Mouse (Mus musculus) skeletal muscle tissue, adult 2 months (tissue): ENCODE measurements around the gene Dennd2a.
A peak's percentile ranks its signal among the peaks of the same experiment; 100 is the strongest.

ENCODE experiments used
- DNase-seq: peaks from one replicate; pipeline ENCODE4 v3.0.0-alpha.2; 2012; ENCODE audit warnings: low read depth, low spot score

Dennd2a gene

GRCm38 (mm10) chr6:39515739-39516131 lies 41.9 kb downstream of the Dennd2a start:
- peak; percentile 36 for DNase-seq

- DNase-seq, result no peak
Observed at GRCm38 (mm10) chr6:39515040-39515738, 42.5 kb downstream of the Dennd2a start.

GRCm38 (mm10) chr6:39503476-39503875 lies 54.2 kb downstream of the Dennd2a start:
- no peak for DNase-seq

DNA sequence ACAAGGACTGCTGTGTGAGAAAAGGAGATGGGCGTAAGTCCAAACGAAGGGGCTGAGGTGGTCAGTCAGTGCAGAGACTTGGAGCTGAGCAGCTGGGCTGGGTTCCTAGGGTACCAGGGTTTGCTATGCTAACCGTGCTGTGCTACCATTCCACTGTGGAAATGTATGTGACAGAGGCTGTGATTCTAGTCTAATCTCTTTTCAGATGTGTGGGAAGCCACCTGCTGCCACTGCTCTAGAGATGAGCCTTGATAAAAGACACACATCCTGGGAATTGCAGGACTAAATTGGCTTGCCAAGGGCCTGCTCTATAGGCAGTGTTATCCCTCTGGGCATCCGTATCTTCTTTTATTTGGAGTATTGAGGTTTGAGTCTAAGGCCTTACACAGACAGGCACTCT lies 60.5 kb downstream of the Dennd2a start:
- no peak for DNase-seq

DNA sequence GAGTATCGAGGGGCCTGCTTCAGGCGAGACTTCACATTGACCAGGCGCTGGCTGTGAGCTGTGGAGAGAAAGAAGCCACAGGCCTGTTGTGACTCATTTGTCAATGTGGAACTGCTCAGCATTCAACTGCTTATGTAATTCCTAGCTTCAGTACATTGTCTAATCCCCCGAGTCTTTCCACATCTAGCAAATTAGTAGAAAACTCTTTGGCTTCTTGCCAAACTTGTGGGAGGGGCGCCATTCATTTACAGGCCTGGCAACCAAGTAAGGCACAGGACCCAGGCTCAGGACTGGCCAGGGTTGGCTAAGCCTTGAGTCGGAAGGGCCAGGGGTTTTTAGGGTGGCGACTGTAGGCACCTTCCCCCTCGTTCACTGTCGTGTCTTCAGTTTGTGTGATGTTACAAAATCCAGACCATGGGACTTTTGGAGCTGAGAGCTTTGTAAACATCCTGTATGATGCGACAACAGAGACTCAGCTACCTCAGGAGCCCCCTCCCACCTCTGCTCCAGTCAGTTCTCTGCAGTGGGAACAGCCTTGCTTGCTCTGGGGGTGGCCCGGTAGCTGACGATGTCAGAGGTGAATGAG lies 64.4 kb downstream of the Dennd2a start:
- peak; percentile 50 for DNase-seq

GRCm38 (mm10) chr6:39492161-39492560 lies 65.5 kb downstream of the Dennd2a start:
- no peak for DNase-seq

DNA sequence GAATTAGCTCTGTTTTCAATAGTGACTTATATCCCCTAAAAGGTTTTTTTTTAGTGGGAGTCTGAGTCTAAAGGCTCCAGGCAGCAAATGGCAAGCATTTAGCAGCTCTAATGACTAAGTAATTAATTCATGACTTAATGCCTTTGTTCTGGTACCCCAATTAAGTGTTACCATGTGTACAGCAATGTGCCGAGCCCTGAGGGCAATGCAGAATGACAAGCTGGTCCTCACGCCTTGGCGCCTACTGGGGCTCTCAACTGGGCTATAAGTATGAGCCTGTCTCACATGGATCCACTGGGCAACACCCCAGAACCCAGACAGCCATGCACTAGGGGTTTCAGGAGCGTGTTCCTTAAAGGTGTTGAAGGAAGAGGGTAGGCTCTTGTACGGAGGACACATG lies 66.5 kb downstream of the Dennd2a start:
- no peak for DNase-seq

- no peak for DNase-seq
Observed at GRCm38 (mm10) chr6:39488292-39488691, 69.4 kb downstream of the Dennd2a start.

DNA sequence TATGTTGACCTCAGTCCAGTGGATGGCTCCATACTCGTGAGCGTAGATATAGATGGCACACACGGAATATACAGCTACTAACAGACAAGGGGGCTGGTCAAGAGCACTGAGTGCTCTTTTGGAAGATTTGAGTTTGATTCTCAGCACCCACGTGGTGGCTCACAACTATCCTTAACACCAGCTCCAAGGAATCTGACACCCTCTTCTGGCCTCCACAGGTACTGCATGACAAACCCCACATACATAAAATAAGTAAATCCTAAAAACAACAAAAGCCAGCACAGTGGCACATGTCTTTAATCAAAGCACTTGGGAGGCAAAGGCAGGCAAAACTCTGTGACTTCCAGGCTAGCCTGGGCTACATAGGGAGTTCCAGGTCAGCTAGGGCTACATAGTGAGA lies 74.0 kb downstream of the Dennd2a start:
- no peak for DNase-seq

DNA sequence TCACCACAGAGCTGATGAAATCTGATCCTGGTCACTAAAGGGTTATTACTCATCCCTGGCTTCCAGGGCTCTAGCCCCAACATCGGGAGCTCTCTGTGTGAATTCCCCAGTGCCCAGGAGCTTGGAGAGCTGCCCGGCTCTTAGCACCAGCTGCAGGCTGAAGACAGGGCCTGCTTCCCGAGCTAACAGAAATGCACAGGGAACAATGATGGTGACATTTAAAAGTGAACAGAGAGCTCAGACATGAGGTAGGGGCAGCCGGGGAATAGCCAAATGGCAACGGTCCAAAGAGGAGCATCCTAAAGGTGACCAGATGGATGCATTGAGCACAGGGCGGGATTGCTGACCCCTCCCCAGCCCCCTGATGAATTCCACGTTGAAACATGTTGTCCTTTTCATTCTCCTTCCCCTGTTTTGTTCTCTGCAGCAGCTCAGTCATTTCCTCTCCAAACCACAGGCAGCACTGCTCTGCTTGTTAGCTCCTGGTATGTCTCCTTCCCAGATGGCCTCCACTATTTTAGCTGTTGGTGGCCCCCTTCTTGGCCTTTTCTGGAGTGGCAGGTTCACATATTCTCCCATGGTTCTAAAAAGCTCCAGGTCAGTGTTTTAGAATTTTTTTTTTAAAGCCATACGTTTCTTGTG lies 79.0 kb downstream of the Dennd2a start:
- peak; percentile 61 for DNase-seq

- no peak for DNase-seq
Observed at GRCm38 (mm10) chr6:39476617-39477016, 81.0 kb downstream of the Dennd2a start.

DNA sequence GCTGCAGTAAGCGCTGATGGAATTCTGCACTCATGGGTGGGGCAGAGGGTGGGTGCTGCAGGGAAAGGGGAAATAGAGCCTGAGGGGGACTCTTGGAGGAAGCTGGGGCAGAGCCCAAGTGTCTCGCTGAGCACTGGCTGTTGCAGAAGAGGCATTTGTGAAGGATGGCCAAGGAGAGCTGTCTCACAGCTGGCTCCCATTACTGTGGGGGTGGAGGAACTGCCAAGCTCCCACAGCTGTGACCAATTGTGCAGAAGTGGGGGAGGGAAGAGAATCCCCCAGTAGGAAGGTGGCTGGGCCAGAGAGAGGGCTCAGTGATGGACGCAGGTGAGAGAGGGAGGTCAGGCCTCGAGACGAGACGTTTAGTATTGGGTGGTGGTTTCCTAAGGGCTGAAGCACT lies 83.2 kb downstream of the Dennd2a start:
- peak; percentile 63 for DNase-seq

- DNase-seq, result no peak
Observed at GRCm38 (mm10) chr6:39472837-39473236, 84.8 kb downstream of the Dennd2a start.

- DNase-seq, result no peak
Observed at GRCm38 (mm10) chr6:39472271-39472670, 85.4 kb downstream of the Dennd2a start.

DNA sequence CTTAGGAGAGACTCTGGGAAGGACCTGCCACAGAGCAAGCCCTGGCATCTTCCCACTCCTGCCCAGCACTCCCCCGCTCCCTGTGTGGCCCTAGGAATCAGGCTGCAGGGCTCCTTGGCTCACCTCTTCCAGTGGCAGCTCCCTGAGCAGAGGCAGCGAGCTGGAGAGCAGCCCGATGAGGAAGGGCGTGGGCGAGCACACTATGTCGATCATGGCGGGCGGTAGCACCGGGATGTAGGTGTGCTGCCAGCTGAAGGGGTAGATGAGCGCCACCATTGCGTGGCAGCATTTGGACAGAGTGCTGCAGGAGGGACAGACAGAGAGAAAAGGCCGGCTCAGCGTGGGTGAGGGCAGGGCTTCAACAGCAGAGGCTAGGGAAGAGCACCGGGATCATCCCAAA lies 87.6 kb downstream of the Dennd2a start:
- DNase-seq, result no peak

- no peak for DNase-seq
Observed at GRCm38 (mm10) chr6:39469427-39469826, 88.2 kb downstream of the Dennd2a start.

DNA sequence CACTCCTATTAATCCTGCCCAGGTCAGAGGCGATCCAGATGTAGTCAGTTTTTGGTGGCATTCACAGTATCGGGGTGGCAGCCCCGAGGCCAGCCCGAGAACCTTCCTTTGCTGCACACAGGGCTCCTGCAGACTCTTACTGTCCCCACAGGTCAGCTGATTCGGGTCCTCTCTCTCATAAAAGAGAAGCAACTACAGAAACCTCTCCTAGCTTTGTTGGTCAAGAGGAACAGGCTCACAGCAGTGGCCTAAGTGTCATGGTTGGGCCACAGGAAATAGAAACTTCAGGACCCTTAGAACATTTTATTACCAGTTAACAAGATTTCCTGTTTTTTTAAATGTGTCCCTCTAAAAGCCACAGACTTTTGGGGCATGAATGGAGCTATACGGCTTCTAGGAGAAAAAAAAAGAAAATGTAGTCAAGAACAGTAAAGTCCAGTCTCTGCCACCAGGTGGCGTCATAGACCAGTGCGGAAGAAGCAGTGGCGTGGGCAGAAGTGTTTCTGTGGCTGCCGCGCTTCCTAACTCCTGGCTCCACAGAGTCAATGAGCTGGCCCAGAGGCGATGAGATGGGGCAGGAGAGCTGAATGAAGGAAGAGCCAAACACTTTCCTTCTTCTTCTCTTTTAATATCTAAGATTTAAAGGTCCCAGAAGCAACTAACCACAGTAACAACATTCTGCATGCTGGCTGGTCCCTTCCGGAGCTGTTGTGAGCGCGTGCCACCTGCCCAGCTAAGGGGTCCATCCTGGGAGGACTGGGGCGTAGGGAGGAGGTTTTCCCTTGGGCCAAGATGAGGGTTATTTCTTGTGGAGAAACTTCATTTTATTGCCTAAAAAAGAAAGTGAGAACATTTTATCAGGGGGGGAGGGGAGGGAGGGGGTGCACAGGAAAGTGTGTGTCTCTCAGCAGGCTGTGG lies 94.8 kb downstream of the Dennd2a start:
- DNase-seq, result peak; percentile 65

DNA sequence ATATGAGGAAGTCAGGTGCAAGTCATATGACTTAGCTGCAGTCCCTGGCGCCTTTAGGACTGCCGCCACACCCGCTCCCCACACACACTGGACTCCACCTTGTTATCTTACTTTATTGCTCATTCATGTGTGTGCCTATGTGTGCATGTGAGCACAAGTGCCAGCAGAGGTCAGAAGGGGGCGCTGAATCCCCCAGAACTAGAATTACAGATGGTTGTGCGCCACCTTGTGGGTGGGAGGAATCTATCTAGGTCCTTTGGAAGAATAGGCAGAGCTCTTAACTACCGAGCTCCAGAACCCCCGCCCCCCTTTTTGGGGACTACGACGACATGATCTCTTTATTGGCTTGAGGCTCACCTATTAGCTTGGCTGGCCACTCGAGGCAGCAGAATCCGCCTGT lies 97.6 kb downstream of the Dennd2a start:
- no peak for DNase-seq

DNA sequence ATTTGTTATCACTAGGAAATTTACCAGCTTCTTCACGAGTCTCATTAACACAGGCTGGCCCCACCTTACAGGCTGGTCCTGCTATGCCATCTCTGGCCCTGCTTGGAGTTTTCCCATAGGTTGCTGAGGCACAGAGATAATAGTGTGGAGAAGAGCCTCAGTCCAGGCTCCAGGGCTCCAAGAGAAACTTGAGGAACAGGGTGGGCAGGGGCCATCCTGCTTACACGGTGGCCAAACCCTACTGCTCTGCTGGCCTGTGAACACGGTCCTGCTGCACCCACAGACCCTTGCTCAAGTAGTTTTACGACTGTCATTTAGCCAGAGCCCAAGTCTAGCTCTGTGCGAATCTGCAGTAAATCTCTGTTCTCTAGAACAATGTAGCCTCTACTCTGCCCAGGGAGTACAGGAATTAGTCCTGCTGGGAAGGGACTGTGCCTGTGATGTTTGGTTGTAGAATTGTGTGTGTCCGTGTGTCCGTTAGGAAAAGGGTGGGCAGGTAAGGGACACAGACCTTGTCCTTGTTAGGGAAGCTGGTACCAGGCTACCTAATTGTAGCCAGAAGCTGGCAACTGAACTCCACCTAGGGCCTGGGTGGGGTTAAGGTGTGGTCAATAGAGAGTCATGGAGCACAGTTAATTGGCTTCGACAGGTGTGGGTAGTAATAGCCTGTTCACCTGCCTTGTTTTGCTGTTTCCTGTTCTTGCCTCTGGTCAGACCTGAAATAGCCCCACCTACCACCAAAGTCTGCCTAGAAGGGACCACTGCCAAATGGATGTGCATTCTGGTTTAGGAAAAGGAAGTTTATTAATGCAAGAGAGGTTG lies 102.1 kb downstream of the Dennd2a start:
- DNase-seq, result no peak

- DNase-seq, result no peak
Observed at GRCm38 (mm10) chr6:39454616-39455015, 103.1 kb downstream of the Dennd2a start.

DNA sequence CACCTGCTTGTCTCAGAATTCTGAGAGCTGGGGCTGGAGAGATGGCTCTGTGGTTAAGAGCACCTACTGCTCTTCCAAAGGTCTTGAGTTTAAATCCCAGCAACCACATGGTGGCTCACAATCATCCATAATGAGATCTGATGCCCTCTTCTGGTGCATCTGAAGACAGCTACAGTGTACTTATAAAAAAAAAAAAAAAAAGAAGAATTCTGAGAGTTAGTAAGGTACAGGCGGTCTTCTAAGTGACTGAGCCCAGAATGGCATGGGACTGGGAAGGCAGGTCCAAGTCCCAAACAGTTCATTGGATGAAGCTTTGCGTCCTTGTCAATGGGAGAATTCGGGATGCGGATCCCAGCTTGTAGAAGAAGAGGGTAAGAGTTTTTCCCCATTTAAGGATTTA lies 104.1 kb downstream of the Dennd2a start:
- no peak for DNase-seq
